Mouse (Mus musculus): ENCODE measurements around the gene Olfr1449.
"Not testable (repeated sequence)": the region's sequence is repeated elsewhere in the genome, so short reads cannot be mapped to it uniquely, and the experiment has no call there.

DNA sequence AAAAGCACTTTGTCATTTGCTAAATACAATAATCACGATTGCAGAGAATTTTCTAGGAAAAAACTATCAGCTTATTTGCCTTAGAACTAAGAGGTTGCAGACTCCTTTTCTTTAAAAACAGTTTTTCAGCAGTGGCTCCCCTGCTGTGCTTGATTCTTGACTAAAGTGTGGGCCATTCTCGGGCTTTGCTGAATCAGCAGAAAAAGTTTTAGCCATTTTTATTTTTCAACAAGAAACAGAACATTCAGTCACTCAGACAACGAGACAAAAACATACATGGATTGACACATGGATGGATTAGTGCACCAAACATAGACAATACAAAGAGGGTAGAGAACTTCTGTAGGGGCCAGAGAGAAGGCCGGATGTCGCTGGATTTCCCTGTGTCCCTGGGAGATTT lies 39.4 kb downstream of the Olfr1449 start:
- not testable (repeated sequence) for TF ChIP-seq CTCF (IDR thresholded peaks at IDR 0.05; ENCODE audit: extremely low read depth, insufficient read length, insufficient replicate concordance, low read depth, low read length); POLR2A (IDR thresholded peaks at IDR 0.05; ENCODE audit: low read depth, low read length)

All from small intestine, adult 2 months (tissue).